Mouse (Mus musculus) spleen, adult 2 months (tissue): ENCODE data around the gene Slc35e2.

Experiments
- CTCF ChIP-seq: fragments of 200-500 bp; IDR thresholded peaks from 2 replicates; pipeline ENCODE4 v1.5.1; 2011; ENCODE audit warnings: mild to moderate bottlenecking, inconsistent platforms; ENCODE audit not compliant: insufficient read depth, insufficient read length, insufficient replicate concordance; ENCODE audit errors: extremely low read depth
- POLR2A ChIP-seq: fragments of 200-500 bp; IDR thresholded peaks from 2 replicates; pipeline ENCODE4 v1.6.1; 2011; ENCODE audit warnings: low read depth, low read length, inconsistent platforms

GRCm38 (mm10) chr4:155651553-155652269, 50.5 kb downstream of the Slc35e2 start:
- TF ChIP-seq CTCF: no peak
- TF ChIP-seq POLR2A: no peak
